Mouse (Mus musculus): ENCODE measurements around the gene Mapk3. TPM values are rescaled to one million over a fixed set of nuclear protein-coding genes. Genes with fewer than 3 reads are reported as not detected.
"Not testable (repeated sequence)": the region's sequence is repeated elsewhere in the genome, so short reads cannot be mapped to it uniquely, and the experiment has no call there.

Mapk3 gene
- polyA plus RNA-seq, 1 experiment from 2014 or later, result 52.1 TPM

DNA sequence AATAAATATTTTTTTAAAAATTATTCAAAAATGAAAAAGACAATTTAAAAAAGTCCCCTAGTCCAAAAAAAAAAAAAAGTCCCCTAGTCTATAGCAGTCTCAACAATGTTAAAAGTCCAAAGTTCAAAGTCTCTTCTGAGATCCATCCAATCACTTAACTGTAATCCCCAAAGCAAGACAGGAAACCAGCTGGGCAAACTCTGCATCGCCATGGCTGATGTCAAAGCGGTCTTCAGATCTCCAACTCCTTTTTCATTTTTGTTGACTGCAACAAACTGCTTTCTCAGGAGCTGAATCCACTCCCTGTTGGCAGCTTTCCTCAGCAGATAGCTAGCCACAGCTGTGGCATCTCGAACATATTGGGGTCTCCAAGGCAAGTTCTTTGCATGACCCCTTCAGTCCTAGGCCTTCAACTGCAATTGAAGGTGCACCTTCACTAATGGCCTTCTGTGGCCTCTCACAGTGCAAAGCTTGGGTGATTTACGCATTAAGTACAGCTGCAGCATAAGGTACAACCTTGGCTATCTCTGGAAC is 29.1 kb upstream of the Mapk3 start:
- H3K27me3 ChIP-seq (ENCODE audit: control insufficient read depth, insufficient read depth, low read length); H3K36me3 ChIP-seq (ENCODE audit: control insufficient read depth, insufficient read depth, low read length); H3K9ac ChIP-seq (ENCODE audit: low read depth, low read length); H3K9me3 ChIP-seq (replicated peaks; ENCODE audit: control insufficient read depth, low read length); H3K4me3 ChIP-seq (ENCODE audit: low read depth, low read length); H3K27ac ChIP-seq (ENCODE audit: low read depth, low read length); ATAC-seq (replicated peaks; ENCODE audit: insufficient number of reproducible peaks, low FRiP score, low TSS enrichment); H3K4me2 ChIP-seq; H3K4me1 ChIP-seq (ENCODE audit: control insufficient read depth, insufficient read depth, low read length): not testable (repeated sequence)
- 75% methylated on average over 4 of the region's 4 CpGs for WGBS (ENCODE audit: insufficient replicate concordance)

DNA sequence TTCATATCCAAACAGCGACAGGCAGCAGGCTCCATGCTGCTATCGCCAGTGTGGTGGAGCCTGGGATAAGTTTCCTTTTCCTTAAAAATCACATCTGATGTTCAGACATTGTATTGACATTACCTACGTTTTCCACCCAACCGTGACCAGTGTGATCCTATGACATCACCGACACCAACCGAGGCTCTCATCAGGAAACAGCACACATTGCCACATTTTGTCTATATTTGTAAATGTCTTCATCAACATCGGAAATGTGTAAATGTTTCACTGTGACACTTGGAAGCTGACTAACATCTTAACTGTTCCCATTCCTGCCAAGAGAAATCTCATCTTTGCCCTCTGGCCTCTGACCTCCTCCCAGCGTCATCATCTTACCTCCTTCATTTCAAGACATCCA is 23.3 kb upstream of the Mapk3 start:
- Histone ChIP-seq H3K36me3 (ENCODE audit: control insufficient read depth, insufficient read depth, low read length) (no peaks in the 10 kb centered on the region), H3K27ac (ENCODE audit: low read depth, low read length) (no peak overlapping the region), H3K9ac (ENCODE audit: low read depth, low read length) (no peak overlapping the region), H3K27me3 (ENCODE audit: control insufficient read depth, insufficient read depth, low read length) (no peaks in the 10 kb centered on the region), H3K4me2 (no peak overlapping the region), H3K4me3 (ENCODE audit: low read depth, low read length) (no peak overlapping the region), H3K9me3 (replicated peaks; ENCODE audit: control insufficient read depth, low read length) (no peaks in the 10 kb centered on the region), H3K4me1 (ENCODE audit: control insufficient read depth, insufficient read depth, low read length) (no peaks in the 10 kb centered on the region)
- 71% methylated on average over 8 of the region's 8 CpGs for WGBS (ENCODE audit: insufficient replicate concordance)
- no peak for ATAC-seq (replicated peaks; ENCODE audit: insufficient number of reproducible peaks, low FRiP score, low TSS enrichment)

DNA sequence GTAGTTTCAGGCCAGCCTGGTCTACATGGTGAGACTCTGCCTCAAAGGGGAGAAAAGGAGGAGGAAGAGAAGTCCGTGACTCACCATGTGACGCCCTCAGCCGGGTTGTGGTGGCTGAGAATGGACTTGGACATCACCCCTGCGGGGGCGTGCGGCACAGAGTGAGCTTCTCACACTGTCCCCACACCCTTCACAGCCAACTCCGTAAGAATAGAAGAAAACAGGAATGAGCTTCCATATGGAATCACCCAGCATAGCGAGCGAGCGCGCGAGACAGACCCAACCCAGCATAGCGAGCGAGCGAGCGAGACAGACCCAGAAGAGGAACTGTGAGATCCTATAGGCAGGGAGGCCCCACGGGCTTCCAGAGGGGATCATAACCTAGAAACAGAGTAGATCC is 19.9 kb upstream of the Mapk3 start:
- Histone ChIP-seq H3K9me3 (replicated peaks; ENCODE audit: control insufficient read depth, low read length) (no peaks in the 10 kb centered on the region), H3K27me3 (ENCODE audit: control insufficient read depth, insufficient read depth, low read length) (no peaks in the 10 kb centered on the region), H3K36me3 (ENCODE audit: control insufficient read depth, insufficient read depth, low read length) (no peaks in the 10 kb centered on the region), H3K9ac (ENCODE audit: low read depth, low read length) (no peak overlapping the region), H3K4me2 (no peak overlapping the region), H3K27ac (ENCODE audit: low read depth, low read length) (no peak overlapping the region), H3K4me1 (ENCODE audit: control insufficient read depth, insufficient read depth, low read length) (no peaks in the 10 kb centered on the region), H3K4me3 (ENCODE audit: low read depth, low read length) (no peak overlapping the region)
- 78% methylated on average over 17 of the region's 17 CpGs for WGBS (ENCODE audit: insufficient replicate concordance)
- 0 out of 2 replicates have a peak, but pooled peaks have one; percentile 39 for ATAC-seq (replicated peaks; ENCODE audit: insufficient number of reproducible peaks, low FRiP score, low TSS enrichment)

DNA sequence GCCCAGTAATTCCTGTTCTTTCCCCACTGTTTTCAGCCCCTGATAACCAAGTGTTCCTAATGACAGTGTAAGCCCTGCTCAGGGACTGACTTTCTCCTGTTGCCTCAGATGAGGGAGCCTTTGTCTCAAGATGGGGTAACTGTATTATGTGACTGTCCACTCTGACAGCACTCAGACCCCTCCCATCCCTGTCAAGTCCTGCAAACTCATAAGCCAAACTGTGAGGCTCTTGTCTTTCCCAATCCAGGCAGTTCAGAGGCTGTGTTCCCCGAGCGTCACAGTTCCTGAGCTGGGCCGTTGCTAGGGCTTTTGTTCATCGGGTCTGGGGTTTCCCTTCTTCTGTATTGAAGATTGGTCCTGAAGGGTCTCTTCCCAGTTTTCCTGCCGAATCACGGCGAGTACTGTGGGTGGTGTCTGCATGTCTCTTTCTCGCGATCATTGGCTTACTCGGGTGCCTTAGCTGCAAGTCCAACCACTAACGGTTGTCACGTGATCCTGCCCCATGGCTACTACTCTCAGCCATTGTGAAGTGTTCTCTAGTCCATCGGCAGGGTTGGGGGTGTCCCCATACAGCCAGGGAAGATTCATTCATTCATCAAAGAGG is 19.2 kb upstream of the Mapk3 start:
- ATAC-seq (replicated peaks; ENCODE audit: insufficient number of reproducible peaks, low FRiP score, low TSS enrichment), result no peak
- H3K4me3 ChIP-seq (ENCODE audit: low read depth, low read length), result no peak overlapping the region
- no peak overlapping the region for H3K27ac ChIP-seq (ENCODE audit: low read depth, low read length)
- no peaks in the 10 kb centered on the region for H3K4me1 ChIP-seq (ENCODE audit: control insufficient read depth, insufficient read depth, low read length)
- H3K27me3 ChIP-seq (ENCODE audit: control insufficient read depth, insufficient read depth, low read length), result no peaks in the 10 kb centered on the region
- H3K9ac ChIP-seq (ENCODE audit: low read depth, low read length), result no peak overlapping the region
- WGBS (ENCODE audit: insufficient replicate concordance), result 79% methylated on average over 13 of the region's 13 CpGs
- H3K9me3 ChIP-seq (replicated peaks; ENCODE audit: control insufficient read depth, low read length), result no peaks in the 10 kb centered on the region
- H3K36me3 ChIP-seq (ENCODE audit: control insufficient read depth, insufficient read depth, low read length), result no peaks in the 10 kb centered on the region
- no peak overlapping the region for H3K4me2 ChIP-seq

DNA sequence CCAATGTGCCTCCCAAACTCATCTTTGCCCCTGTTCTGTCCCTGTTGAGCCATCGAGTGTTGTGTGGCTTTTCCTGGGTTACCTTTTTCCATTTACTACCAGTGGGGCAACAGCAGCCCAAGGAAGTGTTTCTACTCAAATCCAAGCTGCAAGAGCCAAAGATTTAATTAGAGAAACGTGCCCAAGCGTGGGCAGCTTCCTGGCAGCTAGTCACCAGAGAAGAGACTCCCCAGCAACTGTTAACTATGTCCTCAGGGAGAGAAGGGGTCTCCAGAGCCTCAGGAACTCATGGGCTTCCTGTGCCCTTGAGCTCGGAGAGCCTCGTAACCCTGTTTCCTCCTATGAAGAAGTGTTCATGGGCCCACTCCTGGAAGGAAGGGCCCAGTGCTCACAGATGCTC is 18.4 kb upstream of the Mapk3 start:
- 77% methylated on average over 5 of the region's 5 CpGs for WGBS (ENCODE audit: insufficient replicate concordance)
- Histone ChIP-seq H3K36me3 (ENCODE audit: control insufficient read depth, insufficient read depth, low read length) (no peaks in the 10 kb centered on the region), H3K4me2 (no peak overlapping the region)

DNA sequence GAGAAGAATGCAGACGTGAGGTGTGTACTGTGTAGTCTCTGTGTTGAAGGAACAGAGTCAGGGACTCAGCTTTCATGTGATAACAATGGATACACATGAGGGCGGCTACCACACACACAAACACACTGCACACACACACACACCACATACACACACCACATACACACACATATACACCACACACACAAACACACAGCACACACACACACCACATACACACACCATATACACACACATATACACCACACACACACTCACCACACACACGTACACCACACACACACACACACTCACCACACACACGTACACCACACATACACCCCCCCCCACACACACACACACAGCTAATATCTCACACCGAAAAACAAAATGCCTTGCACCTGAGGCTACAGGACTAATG is 17.9 kb upstream of the Mapk3 start:
- H3K9ac ChIP-seq (ENCODE audit: low read depth, low read length), result no peak overlapping the region
- no peaks in the 10 kb centered on the region for H3K36me3 ChIP-seq (ENCODE audit: control insufficient read depth, insufficient read depth, low read length)
- no peaks in the 10 kb centered on the region for H3K9me3 ChIP-seq (replicated peaks; ENCODE audit: control insufficient read depth, low read length)
- no peak overlapping the region for H3K4me3 ChIP-seq (ENCODE audit: low read depth, low read length)
- no peak overlapping the region for H3K4me2 ChIP-seq
- no peak overlapping the region for H3K27ac ChIP-seq (ENCODE audit: low read depth, low read length)
- H3K4me1 ChIP-seq (ENCODE audit: control insufficient read depth, insufficient read depth, low read length), result no peaks in the 10 kb centered on the region
- ATAC-seq (replicated peaks; ENCODE audit: insufficient number of reproducible peaks, low FRiP score, low TSS enrichment), result no peak
- WGBS (ENCODE audit: insufficient replicate concordance), result 78% methylated on average over 5 of the region's 5 CpGs
- no peaks in the 10 kb centered on the region for H3K27me3 ChIP-seq (ENCODE audit: control insufficient read depth, insufficient read depth, low read length)

More for the DNA sequence above, 18.4 kb upstream of the Mapk3 start:
- no peaks in the 10 kb centered on the region for H3K27me3 ChIP-seq (ENCODE audit: control insufficient read depth, insufficient read depth, low read length)
- H3K4me3 ChIP-seq (ENCODE audit: low read depth, low read length), result no peak overlapping the region
- no peaks in the 10 kb centered on the region for H3K4me1 ChIP-seq (ENCODE audit: control insufficient read depth, insufficient read depth, low read length)
- no peaks in the 10 kb centered on the region for H3K9me3 ChIP-seq (replicated peaks; ENCODE audit: control insufficient read depth, low read length)
- no peak overlapping the region for H3K27ac ChIP-seq (ENCODE audit: low read depth, low read length)
- H3K9ac ChIP-seq (ENCODE audit: low read depth, low read length), result no peak overlapping the region
- ATAC-seq (replicated peaks; ENCODE audit: insufficient number of reproducible peaks, low FRiP score, low TSS enrichment), result no peak

DNA sequence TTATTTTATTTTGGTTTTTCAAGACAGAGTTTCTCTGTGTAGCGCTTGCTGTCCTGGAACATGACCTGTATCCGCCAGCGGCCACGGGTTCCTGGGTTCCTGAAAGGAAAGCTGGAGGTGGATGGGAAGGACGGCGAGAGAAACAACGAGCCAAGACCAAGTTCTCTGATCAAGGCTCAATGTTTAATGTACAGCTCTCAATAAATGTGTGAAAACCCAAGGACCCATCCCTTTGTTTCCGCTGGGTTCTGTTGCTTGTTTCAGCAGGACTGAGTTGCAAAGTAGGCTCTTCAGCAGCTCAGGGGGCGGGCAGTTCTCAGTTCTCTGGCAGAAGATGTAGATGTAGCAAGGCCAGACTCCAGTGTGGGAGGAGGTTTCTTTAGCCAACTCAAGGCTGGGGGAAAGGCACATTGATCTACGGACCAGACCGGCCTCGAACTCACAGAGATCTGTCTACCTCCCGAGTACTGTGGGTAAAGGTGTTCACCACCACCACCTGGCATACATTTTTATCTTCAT is 17.4 kb upstream of the Mapk3 start:
- Histone ChIP-seq H3K27ac (ENCODE audit: low read depth, low read length) (no peak overlapping the region), H3K27me3 (ENCODE audit: control insufficient read depth, insufficient read depth, low read length) (no peaks in the 10 kb centered on the region), H3K4me1 (ENCODE audit: control insufficient read depth, insufficient read depth, low read length) (no peaks in the 10 kb centered on the region), H3K36me3 (ENCODE audit: control insufficient read depth, insufficient read depth, low read length) (no peaks in the 10 kb centered on the region), H3K9ac (ENCODE audit: low read depth, low read length) (no peak overlapping the region), H3K9me3 (replicated peaks; ENCODE audit: control insufficient read depth, low read length) (no peaks in the 10 kb centered on the region), H3K4me2 (no peak overlapping the region), H3K4me3 (ENCODE audit: low read depth, low read length) (no peak overlapping the region)
- no peak for ATAC-seq (replicated peaks; ENCODE audit: insufficient number of reproducible peaks, low FRiP score, low TSS enrichment)
- 89% methylated on average over 13 of the region's 13 CpGs for WGBS (ENCODE audit: insufficient replicate concordance)

DNA sequence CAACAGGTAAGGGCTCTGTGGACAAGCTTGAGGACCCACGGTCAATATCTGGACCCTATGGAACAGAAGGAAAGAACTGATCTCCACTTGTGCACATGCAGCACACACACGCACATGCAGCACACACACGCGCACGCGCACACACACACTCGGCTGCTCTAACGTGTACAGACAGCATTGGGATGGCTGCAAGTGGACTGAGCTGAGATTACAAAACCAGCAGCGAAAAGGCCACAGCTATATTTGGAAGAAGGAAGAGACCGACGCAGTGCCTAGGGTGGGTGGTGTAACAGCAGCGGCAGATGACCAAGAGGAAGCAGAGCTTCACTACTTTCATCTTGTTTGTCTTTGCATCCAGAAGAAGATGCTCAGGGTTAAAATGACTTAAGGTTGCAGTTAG is 13.3 kb upstream of the Mapk3 start:
- Histone ChIP-seq H3K27ac (ENCODE audit: low read depth, low read length) (no peak overlapping the region), H3K9ac (ENCODE audit: low read depth, low read length) (no peak overlapping the region), H3K4me3 (ENCODE audit: low read depth, low read length) (no peak overlapping the region), H3K36me3 (ENCODE audit: control insufficient read depth, insufficient read depth, low read length) (no peaks in the 10 kb centered on the region), H3K27me3 (ENCODE audit: control insufficient read depth, insufficient read depth, low read length) (no peaks in the 10 kb centered on the region), H3K4me1 (ENCODE audit: control insufficient read depth, insufficient read depth, low read length) (no peaks in the 10 kb centered on the region), H3K9me3 (replicated peaks; ENCODE audit: control insufficient read depth, low read length) (no peaks in the 10 kb centered on the region), H3K4me2 (no peak overlapping the region; the same call in 1 of the 2 replicates)
- WGBS (ENCODE audit: insufficient replicate concordance), result 75% methylated on average over 12 of the region's 12 CpGs
- no peak for ATAC-seq (replicated peaks; ENCODE audit: insufficient number of reproducible peaks, low FRiP score, low TSS enrichment)

DNA sequence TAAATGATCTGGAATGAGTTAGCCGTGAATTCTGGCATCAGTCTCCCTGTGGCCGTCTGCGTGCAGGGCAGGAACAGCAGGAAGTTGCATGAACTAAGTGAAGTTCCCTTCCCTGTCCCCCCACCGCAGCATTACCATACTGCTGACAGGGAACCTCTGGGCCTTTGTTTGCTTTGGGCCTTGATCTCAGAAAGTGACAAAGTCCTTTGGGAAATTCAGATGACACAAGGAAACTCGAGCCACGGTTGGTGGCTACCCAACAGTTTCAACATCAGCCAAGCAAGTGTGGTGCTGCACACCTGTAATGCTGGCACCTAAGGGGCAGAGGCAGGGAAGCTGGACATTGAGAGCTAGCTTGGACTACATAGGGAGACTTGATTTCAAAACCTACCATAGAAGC is 12.6 kb upstream of the Mapk3 start:
- H3K27ac ChIP-seq (ENCODE audit: low read depth, low read length), result no peak overlapping the region

More for the DNA sequence above, 12.6 kb upstream of the Mapk3 start:
- no peaks in the 10 kb centered on the region for H3K4me1 ChIP-seq (ENCODE audit: control insufficient read depth, insufficient read depth, low read length)
- H3K27me3 ChIP-seq (ENCODE audit: control insufficient read depth, insufficient read depth, low read length), result no peaks in the 10 kb centered on the region
- 26% methylated on average over 6 of the region's 6 CpGs for WGBS (ENCODE audit: insufficient replicate concordance)
- no peaks in the 10 kb centered on the region for H3K36me3 ChIP-seq (ENCODE audit: control insufficient read depth, insufficient read depth, low read length)
- ATAC-seq (replicated peaks; ENCODE audit: insufficient number of reproducible peaks, low FRiP score, low TSS enrichment), result no peak
- H3K9me3 ChIP-seq (replicated peaks; ENCODE audit: control insufficient read depth, low read length), result no peaks in the 10 kb centered on the region
- no peak overlapping the region for H3K9ac ChIP-seq (ENCODE audit: low read depth, low read length)
- no peak overlapping the region for H3K4me3 ChIP-seq (ENCODE audit: low read depth, low read length)
- H3K4me2 ChIP-seq, result no peak overlapping the region
